Mouse (Mus musculus) heart, embryonic 14.5 days (tissue): ENCODE data around the gene Phc2. TPM values are rescaled to one million over a fixed set of nuclear protein-coding genes. Genes with fewer than 3 reads are reported as not detected.
A peak's percentile ranks its signal among the peaks of the same experiment; 100 is the strongest.
"Not testable (repeated sequence)": the region's sequence is repeated elsewhere in the genome, so short reads cannot be mapped to it uniquely, and the experiment has no call there.

Experiments
- ATAC-seq: fragments of 200-750 bp; cut with Nextera tagmentation; 2 replicates; pipeline ENCODE4 v1.8.0; 2017; ENCODE audit warnings: low read depth, moderate TSS enrichment; ENCODE audit not compliant: insufficient number of reproducible peaks, insufficient read depth, low FRiP score
- H3K27ac ChIP-seq, 2 experiments: fragments of 200-500 bp in 1 of 2; fragments of 300-500 bp in 1 of 2; sonication (generic) in 1 of 2; replicated peaks in 1 of 2; 2 replicates each; pipeline ENCODE4 v1.5.1; 2012 to 2014; ENCODE audit warnings: low read depth in 2 of 2, low read length in 2 of 2, control low read depth in 1 of 2, mild to moderate bottlenecking in 1 of 2, mixed read lengths in 1 of 2; ENCODE audit not compliant: control insufficient read depth in 1 of 2, insufficient read depth in 1 of 2
- H3K27me3 ChIP-seq: fragments of 300-500 bp; sonication (generic); 2 replicates; pipeline ENCODE4 v1.6.1; 2014; ENCODE audit warnings: mild to moderate bottlenecking, low read length, control low read depth; ENCODE audit not compliant: control insufficient read depth, insufficient read depth
- H3K36me3 ChIP-seq: fragments of 300-500 bp; sonication (generic); 2 replicates; pipeline ENCODE4 v1.6.1; 2014; ENCODE audit warnings: mild to moderate bottlenecking, control low read depth, low read length, mixed read lengths; ENCODE audit not compliant: control insufficient read depth, insufficient read depth
- H3K4me1 ChIP-seq, 2 experiments: fragments of 200-500 bp in 1 of 2; fragments of 300-500 bp in 1 of 2; sonication (generic) in 1 of 2; 2 replicates each; pipeline ENCODE4 v1.6.1; 2012 to 2014; ENCODE audit warnings: low read length in 2 of 2, control low read depth in 1 of 2, mixed read lengths in 1 of 2; ENCODE audit not compliant: control insufficient read depth in 2 of 2, insufficient read depth in 2 of 2
- H3K4me2 ChIP-seq: fragments of 300-500 bp; sonication (generic); 2 replicates; pipeline ENCODE4 v1.6.1; 2014; ENCODE audit warnings: mild to moderate bottlenecking, low read length
- H3K4me3 ChIP-seq, 2 experiments: fragments of 200-500 bp in 1 of 2; fragments of 300-500 bp in 1 of 2; sonication (generic) in 1 of 2; 2 replicates each; pipeline ENCODE4 v1.5.1; 2012 to 2014; ENCODE audit warnings: low read length in 2 of 2, mild to moderate bottlenecking in 2 of 2, control low read depth in 1 of 2, low read depth in 1 of 2, moderate library complexity in 1 of 2; ENCODE audit not compliant: control insufficient read depth in 1 of 2, insufficient read depth in 1 of 2
- H3K9ac ChIP-seq: fragments of 300-500 bp; sonication (generic); 2 replicates; pipeline ENCODE4 v1.6.1; 2014; ENCODE audit warnings: mild to moderate bottlenecking, low read length
- H3K9me3 ChIP-seq: fragments of 300-500 bp; sonication (generic); 2 replicates; pipeline ENCODE4 v1.6.1; 2016; ENCODE audit warnings: low read length, control low read depth; ENCODE audit not compliant: control insufficient read depth
- WGBS: fragments of 180-500 bp; shearing (Covaris S2); extraction: QIAGEN DNeasy Blood & Tissue Kit; methylation state at CpG from one replicate; pipeline ENCODE4 v1.1.7; 2014; 5-methylcytosine and 5-hydroxymethylcytosine counted together
- polyA plus RNA-seq: library from polyadenylated mRNA; unstranded; fragments of >200 nt; fragmentation: Nextera tagmentation; extraction: Ambion mirVana; gene quantifications from 2 replicates; pipeline ENCODE4 v1.2.1, GENCODE M21; 2014

Gene Phc2
- polyA plus RNA-seq, result 42.5 and 43.2 TPM in 2 replicates

GRCm38 (mm10) chr4:128654505-128655381, at the start of gene Phc2:
TSS of gene Phc2 (plus strand) at chr4:128654702.
- ATAC-seq, result peak; percentile 96
- Histone ChIP-seq H3K4me1 (peaks cover 5 to 9% of the 10 kb centered on the region in 2 experiments; a peak in 2 of 4 replicates), H3K27me3 (peaks cover 9% of the 10 kb centered on the region), H3K27ac (no peak within 1 kb of the TSS), H3K4me3 (peak within 1 kb of the TSS; percentile 62 to 72), H3K9ac (peak within 1 kb of the TSS; percentile 72), H3K9me3 (no peaks in the 10 kb centered on the region), H3K4me2 (peak within 1 kb of the TSS; percentile 95), H3K36me3 (no peaks in the 10 kb centered on the region)
- WGBS, result under 1% methylated on average over 70 of the region's 85 CpGs

- Histone ChIP-seq H3K27ac (no peak overlapping the region), H3K9ac (no peak overlapping the region), H3K4me3 (no peak overlapping the region), H3K36me3 (peaks cover 28% of the 10 kb centered on the region), H3K4me2 (no peak overlapping the region), H3K27me3 (no peaks in the 10 kb centered on the region), H3K9me3 (no peaks in the 10 kb centered on the region), H3K4me1 (peaks cover 4 to 5% of the 10 kb centered on the region in 2 experiments; a peak in 3 of 4 replicates)
- 90% methylated on average over 7 of the region's 7 CpGs for WGBS
- ATAC-seq, result no peak
Measured at GRCm38 (mm10) chr4:128606586-128606985, 47.9 kb upstream of the Phc2 start.

DNA sequence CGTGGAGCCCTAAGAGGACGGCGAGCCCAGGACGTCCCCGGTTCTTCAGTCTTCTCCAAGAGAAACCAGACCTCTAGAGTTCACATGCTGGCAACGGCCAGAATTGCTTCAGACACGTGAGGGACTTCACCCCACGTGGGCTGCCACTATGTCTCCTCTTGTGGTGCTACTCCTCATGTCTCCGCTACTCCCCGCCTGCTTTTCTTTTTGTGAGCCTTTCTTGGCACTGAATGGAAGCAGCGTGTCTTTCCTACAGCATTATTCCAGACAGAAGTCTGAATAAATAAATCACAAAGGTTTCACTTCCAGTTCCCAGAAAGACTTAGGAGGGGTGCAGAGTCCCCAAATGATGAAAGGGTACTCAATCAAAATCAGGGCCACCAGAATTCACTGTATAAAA, 46.8 kb upstream of the Phc2 start:
- no peak for ATAC-seq
- H3K27me3 ChIP-seq, result no peaks in the 10 kb centered on the region
- WGBS, result 66% methylated on average over 11 of the region's 11 CpGs
- H3K4me2 ChIP-seq, result no peak overlapping the region
- H3K9ac ChIP-seq, result no peak overlapping the region
- no peaks in the 10 kb centered on the region for H3K9me3 ChIP-seq
- H3K36me3 ChIP-seq, result peaks cover 17% of the 10 kb centered on the region
- no peak overlapping the region for H3K4me3 ChIP-seq
- H3K4me1 ChIP-seq, result peaks cover 4 to 5% of the 10 kb centered on the region in 2 experiments; a peak in 3 of 4 replicates
- H3K27ac ChIP-seq, result no peak overlapping the region; a peak in 2 of 4 replicates

- H3K4me2 ChIP-seq, result peak overlapping the region; percentile 80
- WGBS, result 9% methylated on average over 21 of the region's 27 CpGs
- H3K9ac ChIP-seq, result peak overlapping the region; percentile 72
- no peaks in the 10 kb centered on the region for H3K9me3 ChIP-seq
- H3K27ac ChIP-seq, result peak overlapping the region; percentile 40 to 64; a peak in 1 of 4 replicates
- H3K27me3 ChIP-seq, result no peaks in the 10 kb centered on the region
- H3K4me3 ChIP-seq, result peak overlapping the region; percentile 70 to 92
- H3K36me3 ChIP-seq, result no peaks in the 10 kb centered on the region
- ATAC-seq, result peak; percentile 47
- peaks cover 4 to 5% of the 10 kb centered on the region in 2 experiments; a peak in 3 of 4 replicates for H3K4me1 ChIP-seq
Measured at GRCm38 (mm10) chr4:128609276-128609924, 45.1 kb upstream of the Phc2 start.

- peak within 1 kb of the TSS; percentile 72 for H3K9ac ChIP-seq
- no peaks in the 10 kb centered on the region for H3K9me3 ChIP-seq
- H3K36me3 ChIP-seq, result no peaks in the 10 kb centered on the region
- H3K27ac ChIP-seq, result peak within 1 kb of the TSS; percentile 40 to 64; a peak in 1 of 4 replicates
- H3K27me3 ChIP-seq, result 0 out of 2 replicates have a peak, but pooled peaks cover 3% of the 10 kb centered on the region
- ATAC-seq, result peak; percentile 95
- H3K4me3 ChIP-seq, result peak within 1 kb of the TSS; percentile 70 to 92
- WGBS, result under 1% methylated on average over 24 of the region's 24 CpGs
- peaks cover 4 to 5% of the 10 kb centered on the region in 2 experiments; a peak in 3 of 4 replicates for H3K4me1 ChIP-seq
- peak within 1 kb of the TSS; percentile 80 for H3K4me2 ChIP-seq
Measured at GRCm38 (mm10) chr4:128609925-128610402, 44.5 kb upstream of the Phc2 start, which contains the start of gene Zscan20. TSS of gene Zscan20 (minus strand) at chr4:128610098.

GRCm38 (mm10) chr4:128610706-128611105, 43.8 kb upstream of the Phc2 start:
- Histone ChIP-seq H3K9ac (peak overlapping the region; percentile 47; the same call in 1 of the 2 replicates), H3K4me3 (peak overlapping the region in 1 of 2 experiments; percentile 70; a peak in 2 of 4 replicates), H3K4me1 (peaks cover 4 to 5% of the 10 kb centered on the region in 2 experiments; a peak in 3 of 4 replicates), H3K27me3 (0 out of 2 replicates have a peak, but pooled peaks cover 4% of the 10 kb centered on the region), H3K9me3 (no peaks in the 10 kb centered on the region), H3K27ac (no peak overlapping the region), H3K4me2 (peak overlapping the region; percentile 80), H3K36me3 (no peaks in the 10 kb centered on the region)
- WGBS, result 22% methylated on average over 10 of the region's 10 CpGs
- ATAC-seq, result no peak

DNA sequence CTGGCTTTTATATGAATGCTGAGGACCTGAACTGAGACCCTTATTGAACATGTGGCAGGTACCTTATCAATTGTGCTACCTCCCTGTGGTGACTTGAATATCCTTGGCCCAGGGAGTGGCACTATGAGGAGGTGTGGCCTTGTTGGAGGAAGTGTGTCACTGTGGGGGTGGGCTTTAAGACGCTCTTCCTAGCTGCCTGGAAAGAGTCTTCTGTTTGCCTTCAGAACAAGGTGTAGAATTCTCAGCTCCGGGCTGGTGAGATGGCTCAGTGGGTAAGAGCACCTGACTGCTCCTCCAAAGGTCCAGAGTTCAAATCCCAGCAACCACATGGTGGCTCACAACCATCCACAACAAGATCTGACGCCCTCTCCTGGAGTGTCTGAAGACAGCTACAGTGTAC, 42.8 kb upstream of the Phc2 start:
- not testable (repeated sequence) for H3K9me3 ChIP-seq, H3K27me3 ChIP-seq, H3K4me1 ChIP-seq, H3K36me3 ChIP-seq, H3K4me3 ChIP-seq, H3K9ac ChIP-seq, H3K27ac ChIP-seq, ATAC-seq, H3K4me2 ChIP-seq
- 77% methylated on average over 3 of the region's 3 CpGs for WGBS
